Mouse (Mus musculus): ENCODE results near the gene Lrrc8a.

Lrrc8a gene

GRCm38 (mm10) chr2:30237199-30237880, at the start of gene Lrrc8a:
TSS of gene Lrrc8a (plus strand) at chr2:30237715.
- peak; percentile 98 for DNase-seq (ENCODE audit: low read depth, low spot score)

- DNase-seq (ENCODE audit: low read depth, low spot score): no peak
Measured at GRCm38 (mm10) chr2:30191790-30192580, 45.5 kb upstream of the Lrrc8a start.

GRCm38 (mm10) chr2:30194656-30195055, 42.9 kb upstream of the Lrrc8a start:
- DNase-seq (ENCODE audit: low read depth, low spot score): no peak

GRCm38 (mm10) chr2:30198021-30198420, 39.5 kb upstream of the Lrrc8a start:
- no peak for DNase-seq (ENCODE audit: low read depth, low spot score)

GRCm38 (mm10) chr2:30199984-30200383, 37.5 kb upstream of the Lrrc8a start:
- no peak for DNase-seq (ENCODE audit: low read depth, low spot score)

GRCm38 (mm10) chr2:30200388-30200925, 37.1 kb upstream of the Lrrc8a start:
- no peak for DNase-seq (ENCODE audit: low read depth, low spot score)

GRCm38 (mm10) chr2:30203439-30203838, 34.1 kb upstream of the Lrrc8a start:
- peak; percentile 88 for DNase-seq (ENCODE audit: low read depth, low spot score)

- no peak for DNase-seq (ENCODE audit: low read depth, low spot score)
Measured at GRCm38 (mm10) chr2:30205255-30205628, 32.3 kb upstream of the Lrrc8a start.

GRCm38 (mm10) chr2:30205629-30206357, 31.7 kb upstream of the Lrrc8a start, which contains the start of gene Kyat1:
TSS of gene Kyat1 (minus strand) at chr2:30205847.
- DNase-seq (ENCODE audit: low read depth, low spot score): peak; percentile 95

- DNase-seq (ENCODE audit: low read depth, low spot score): no peak
Measured at GRCm38 (mm10) chr2:30207401-30207800, 30.1 kb upstream of the Lrrc8a start.

GRCm38 (mm10) chr2:30207886-30208285, 29.6 kb upstream of the Lrrc8a start:
- DNase-seq (ENCODE audit: low read depth, low spot score): no peak

- DNase-seq (ENCODE audit: low read depth, low spot score): no peak
Measured at GRCm38 (mm10) chr2:30211408-30212168, 25.9 kb upstream of the Lrrc8a start.

GRCm38 (mm10) chr2:30212169-30212545, 25.4 kb upstream of the Lrrc8a start:
- DNase-seq (ENCODE audit: low read depth, low spot score): no peak

GRCm38 (mm10) chr2:30212951-30213350, 24.6 kb upstream of the Lrrc8a start:
- no peak for DNase-seq (ENCODE audit: low read depth, low spot score)

GRCm38 (mm10) chr2:30214745-30215144, 22.8 kb upstream of the Lrrc8a start:
- DNase-seq (ENCODE audit: low read depth, low spot score): no peak

- no peak for DNase-seq (ENCODE audit: low read depth, low spot score)
Measured at GRCm38 (mm10) chr2:30215493-30215892, 22.0 kb upstream of the Lrrc8a start.

- no peak for DNase-seq (ENCODE audit: low read depth, low spot score)
Measured at GRCm38 (mm10) chr2:30216293-30216692, 21.2 kb upstream of the Lrrc8a start.

GRCm38 (mm10) chr2:30235593-30235992, 1.9 kb upstream of the Lrrc8a start:
- DNase-seq (ENCODE audit: low read depth, low spot score): no peak

GRCm38 (mm10) chr2:30236426-30237198, 903 bp upstream of the Lrrc8a start:
- DNase-seq (ENCODE audit: low read depth, low spot score): no peak

GRCm38 (mm10) chr2:30237881-30238280, 366 bp downstream of the Lrrc8a start:
- peak; percentile 55 for DNase-seq (ENCODE audit: low read depth, low spot score)

Data from ES-CJ7 (cell line).